Mouse (Mus musculus) embryonic facial prominence, embryonic 15.5 days (tissue): Measurements from ENCODE around the gene Eps8l2. TPM values are rescaled to one million over a fixed set of nuclear protein-coding genes. Genes with fewer than 3 reads are reported as not detected.

Experiments
- ATAC-seq: fragments of 200-750 bp; cut with Nextera tagmentation; 2 replicates; pipeline ENCODE4 v1.8.0; 2017; ENCODE audit warnings: low read depth, moderate TSS enrichment; ENCODE audit not compliant: insufficient number of reproducible peaks, low FRiP score, low TSS enrichment
- H3K27ac ChIP-seq: fragments of 300-500 bp; sonication (generic); replicated peaks from 2 replicates; pipeline ENCODE4 v1.5.1; 2015; ENCODE audit warnings: mild to moderate bottlenecking, inconsistent platforms
- H3K27me3 ChIP-seq: fragments of 300-500 bp; sonication (generic); 2 replicates; pipeline ENCODE4 v1.6.1; 2015; ENCODE audit warnings: inconsistent platforms
- H3K36me3 ChIP-seq: fragments of 300-500 bp; sonication (generic); 2 replicates; pipeline ENCODE4 v1.6.1; 2015; ENCODE audit warnings: mild to moderate bottlenecking, inconsistent platforms
- H3K4me1 ChIP-seq: fragments of 300-500 bp; sonication (generic); 2 replicates; pipeline ENCODE4 v1.6.1; 2015; ENCODE audit warnings: inconsistent platforms
- H3K4me2 ChIP-seq: fragments of 300-500 bp; sonication (generic); replicated peaks from 2 replicates; pipeline ENCODE4 v1.6.1; 2015; ENCODE audit warnings: mild to moderate bottlenecking, inconsistent platforms
- H3K4me3 ChIP-seq: fragments of 300-500 bp; sonication (generic); replicated peaks from 2 replicates; pipeline ENCODE4 v1.5.1; 2015; ENCODE audit warnings: mild to moderate bottlenecking, inconsistent platforms
- H3K9ac ChIP-seq: fragments of 300-500 bp; sonication (generic); 2 replicates; pipeline ENCODE4 v1.6.1; 2015; ENCODE audit warnings: inconsistent platforms
- H3K9me3 ChIP-seq: fragments of 300-500 bp; sonication (generic); replicated peaks from 2 replicates; pipeline ENCODE4 v1.6.1; 2016; ENCODE audit warnings: inconsistent platforms
- WGBS: fragments of 180-500 bp; shearing (Covaris S2); methylation state at CpG from one replicate; pipeline ENCODE4 v1.1.7; 2015; 5-methylcytosine and 5-hydroxymethylcytosine counted together
- polyA plus RNA-seq: library from polyadenylated mRNA; unstranded; fragments of >200 nt; fragmentation: Nextera tagmentation; extraction: Ambion mirVana; gene quantifications from 2 replicates; pipeline ENCODE4 v1.2.1, GENCODE M21; 2015

The Eps8l2 gene
- polyA plus RNA-seq, 1 experiment from 2014 or later = 40.5 TPM

DNA sequence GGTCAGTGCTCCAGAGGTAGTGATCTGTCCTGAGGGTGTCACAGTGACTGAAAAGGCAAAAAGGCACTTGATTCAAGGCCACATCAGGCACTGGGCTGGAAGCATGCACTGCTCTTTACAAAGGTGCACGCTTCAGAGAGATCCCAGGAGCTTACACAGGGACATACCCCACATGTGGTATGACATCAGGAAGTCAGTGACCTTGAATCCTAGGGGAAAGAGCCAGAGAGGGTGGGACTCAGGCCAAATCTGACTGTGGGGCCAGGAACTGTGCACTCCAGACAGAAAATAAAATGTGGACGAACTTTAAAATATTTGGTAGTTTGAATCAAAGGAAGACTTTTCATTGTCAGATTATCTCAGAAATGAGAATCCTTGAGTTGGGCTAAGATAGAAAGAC lies 24.3 kb upstream of the Eps8l2 start:
- ATAC-seq = no peak
- Histone ChIP-seq H3K4me3 (no peak overlapping the region), H3K9ac (no peak overlapping the region), H3K4me1 (no peaks in the 10 kb centered on the region), H3K27ac (no peak overlapping the region), H3K36me3 (peaks cover 95% of the 10 kb centered on the region), H3K27me3 (no peaks in the 10 kb centered on the region), H3K4me2 (no peak overlapping the region), H3K9me3 (no peaks in the 10 kb centered on the region)
- WGBS = 94% methylated on average over 2 of the region's 2 CpGs

DNA sequence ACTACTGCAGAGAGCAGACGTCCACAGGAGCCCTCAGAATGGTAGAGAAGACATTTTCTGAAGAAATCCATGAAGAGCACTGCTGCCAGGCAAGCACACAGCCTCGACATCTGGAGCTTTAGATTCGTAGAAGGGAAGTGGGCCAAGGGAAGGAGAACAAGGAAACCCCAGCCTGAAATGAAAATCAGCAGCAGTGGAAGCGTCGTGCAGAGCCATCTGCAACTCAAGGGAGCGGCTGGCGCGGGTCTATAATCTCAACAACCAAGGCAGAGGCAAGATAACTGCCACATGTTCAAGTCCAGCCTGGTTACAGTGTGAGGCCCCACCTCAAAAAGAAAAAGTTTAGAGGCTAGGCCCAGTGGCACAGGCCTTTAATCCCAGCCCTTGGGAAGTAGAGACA lies 23.6 kb upstream of the Eps8l2 start:
- no peak overlapping the region for H3K9ac ChIP-seq
- 86% methylated on average over 8 of the region's 8 CpGs for WGBS
- H3K9me3 ChIP-seq = no peaks in the 10 kb centered on the region
- H3K27me3 ChIP-seq = no peaks in the 10 kb centered on the region
- H3K4me2 ChIP-seq = no peak overlapping the region
- no peaks in the 10 kb centered on the region for H3K4me1 ChIP-seq
- no peak for ATAC-seq
- H3K4me3 ChIP-seq = no peak overlapping the region
- peaks cover 93% of the 10 kb centered on the region for H3K36me3 ChIP-seq
- H3K27ac ChIP-seq = no peak overlapping the region

DNA sequence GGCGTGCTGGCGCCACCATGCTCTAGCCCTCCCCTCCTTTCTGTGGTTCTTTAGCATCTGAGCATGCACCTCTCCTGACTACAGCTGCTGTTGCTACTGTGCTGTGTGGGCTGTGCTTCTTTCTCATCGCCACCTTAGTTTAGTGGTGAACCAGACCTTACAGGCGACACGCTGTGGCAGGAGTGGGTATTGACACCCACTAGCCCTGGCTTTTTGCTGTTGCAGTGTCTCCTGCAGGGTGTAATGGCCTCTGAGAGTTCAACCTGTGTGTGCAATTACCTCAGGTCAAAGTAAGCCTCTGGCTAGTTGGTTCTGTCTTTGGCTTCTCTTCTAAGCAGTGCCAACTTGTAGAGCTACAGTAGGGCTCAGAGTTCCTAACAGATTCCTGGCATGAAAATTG lies 22.7 kb upstream of the Eps8l2 start:
- Histone ChIP-seq H3K9ac (no peak overlapping the region), H3K27me3 (no peaks in the 10 kb centered on the region), H3K9me3 (no peaks in the 10 kb centered on the region), H3K4me2 (no peak overlapping the region), H3K4me3 (no peak overlapping the region), H3K27ac (no peak overlapping the region), H3K36me3 (peaks cover 93% of the 10 kb centered on the region), H3K4me1 (no peaks in the 10 kb centered on the region)
- 80% methylated on average over 5 of the region's 5 CpGs for WGBS
- ATAC-seq = no peak

DNA sequence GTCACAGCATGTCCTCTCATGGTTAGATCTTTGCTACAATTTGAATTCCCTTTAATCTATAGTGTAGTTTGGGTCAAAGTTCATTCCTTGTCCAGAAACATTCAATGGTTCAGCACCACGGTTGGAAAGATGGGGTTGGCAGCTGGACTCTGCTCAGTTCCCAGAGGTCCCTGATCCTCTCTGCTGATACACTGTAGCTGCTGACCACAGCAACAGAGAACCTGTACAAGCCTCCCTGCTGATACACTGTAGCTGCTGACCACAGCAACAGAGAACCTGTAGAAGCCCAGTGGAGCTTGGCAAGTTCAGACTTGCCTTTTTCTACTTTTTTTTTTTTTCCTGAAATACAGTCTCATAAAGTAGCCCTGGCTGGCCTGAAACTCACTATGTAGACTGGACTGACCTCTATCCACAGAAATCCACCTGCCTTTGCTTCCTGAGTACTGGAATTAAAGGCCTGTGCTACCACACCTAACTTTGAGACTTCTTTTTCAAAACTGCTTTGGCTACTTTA lies 21.0 kb upstream of the Eps8l2 start:
- H3K9me3 ChIP-seq = no peaks in the 10 kb centered on the region
- no peaks in the 10 kb centered on the region for H3K27me3 ChIP-seq
- no peak overlapping the region for H3K4me3 ChIP-seq
- no peak for ATAC-seq
- H3K9ac ChIP-seq = no peak overlapping the region
- H3K4me1 ChIP-seq = no peaks in the 10 kb centered on the region
- no peak overlapping the region for H3K4me2 ChIP-seq
- no peak overlapping the region for H3K27ac ChIP-seq
- H3K36me3 ChIP-seq = peaks cover 93% of the 10 kb centered on the region
- 81% methylated on average over 1 of the region's 1 CpGs for WGBS

DNA sequence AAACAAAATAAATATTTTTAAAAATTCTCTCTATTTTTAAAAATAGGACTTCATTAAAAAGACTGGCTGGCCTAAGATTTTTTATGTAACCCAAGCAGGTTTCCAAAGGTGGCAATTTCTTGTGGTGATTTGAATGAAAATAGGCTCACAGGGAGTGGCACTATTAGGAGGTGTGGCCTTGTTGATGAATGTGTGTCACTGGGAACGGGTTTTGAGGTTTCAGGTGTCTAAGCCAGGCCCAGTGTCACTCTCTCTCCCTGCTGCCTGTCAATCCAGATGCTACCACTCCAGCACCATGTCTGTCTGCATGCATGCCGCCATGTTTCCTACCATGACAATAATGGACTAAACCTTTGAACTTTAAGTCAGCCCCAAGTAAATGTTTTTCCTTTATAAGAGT lies 19.2 kb upstream of the Eps8l2 start:
- no peak for ATAC-seq
- H3K27ac ChIP-seq = no peak overlapping the region
- WGBS = 69% methylated on average over 2 of the region's 2 CpGs
- H3K9me3 ChIP-seq = no peaks in the 10 kb centered on the region
- no peak overlapping the region for H3K4me3 ChIP-seq
- no peak overlapping the region for H3K9ac ChIP-seq
- H3K27me3 ChIP-seq = no peaks in the 10 kb centered on the region
- no peaks in the 10 kb centered on the region for H3K4me1 ChIP-seq
- H3K36me3 ChIP-seq = peaks cover 93% of the 10 kb centered on the region
- no peak overlapping the region for H3K4me2 ChIP-seq

DNA sequence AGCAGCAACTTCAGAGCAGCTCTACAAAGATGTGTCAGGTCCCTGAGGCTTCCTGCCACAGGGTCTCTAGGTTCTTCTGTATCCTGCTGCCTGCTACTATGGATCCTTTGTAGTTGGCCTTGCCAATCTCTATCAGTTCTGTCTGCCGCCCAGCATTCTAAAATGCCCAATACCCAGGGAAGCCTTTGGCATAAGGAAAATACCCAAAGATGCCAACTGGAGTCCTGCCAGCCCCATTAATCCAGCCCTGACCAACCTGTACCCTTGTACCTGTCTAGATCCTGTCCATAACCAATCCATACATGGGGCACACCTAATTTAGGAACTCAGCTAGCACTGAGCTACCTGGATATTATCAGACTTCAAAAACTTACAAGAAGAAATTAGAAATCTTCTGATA lies 14.0 kb upstream of the Eps8l2 start:
- no peak overlapping the region for H3K9ac ChIP-seq
- H3K27me3 ChIP-seq = no peaks in the 10 kb centered on the region
- no peak overlapping the region for H3K4me2 ChIP-seq
- no peaks in the 10 kb centered on the region for H3K9me3 ChIP-seq
- peaks cover 29% of the 10 kb centered on the region for H3K4me1 ChIP-seq
- ATAC-seq = no peak
- 96% methylated on average over 1 of the region's 1 CpGs for WGBS
- H3K27ac ChIP-seq = no peak overlapping the region
- H3K36me3 ChIP-seq = peaks cover 45% of the 10 kb centered on the region
- no peak overlapping the region for H3K4me3 ChIP-seq

DNA sequence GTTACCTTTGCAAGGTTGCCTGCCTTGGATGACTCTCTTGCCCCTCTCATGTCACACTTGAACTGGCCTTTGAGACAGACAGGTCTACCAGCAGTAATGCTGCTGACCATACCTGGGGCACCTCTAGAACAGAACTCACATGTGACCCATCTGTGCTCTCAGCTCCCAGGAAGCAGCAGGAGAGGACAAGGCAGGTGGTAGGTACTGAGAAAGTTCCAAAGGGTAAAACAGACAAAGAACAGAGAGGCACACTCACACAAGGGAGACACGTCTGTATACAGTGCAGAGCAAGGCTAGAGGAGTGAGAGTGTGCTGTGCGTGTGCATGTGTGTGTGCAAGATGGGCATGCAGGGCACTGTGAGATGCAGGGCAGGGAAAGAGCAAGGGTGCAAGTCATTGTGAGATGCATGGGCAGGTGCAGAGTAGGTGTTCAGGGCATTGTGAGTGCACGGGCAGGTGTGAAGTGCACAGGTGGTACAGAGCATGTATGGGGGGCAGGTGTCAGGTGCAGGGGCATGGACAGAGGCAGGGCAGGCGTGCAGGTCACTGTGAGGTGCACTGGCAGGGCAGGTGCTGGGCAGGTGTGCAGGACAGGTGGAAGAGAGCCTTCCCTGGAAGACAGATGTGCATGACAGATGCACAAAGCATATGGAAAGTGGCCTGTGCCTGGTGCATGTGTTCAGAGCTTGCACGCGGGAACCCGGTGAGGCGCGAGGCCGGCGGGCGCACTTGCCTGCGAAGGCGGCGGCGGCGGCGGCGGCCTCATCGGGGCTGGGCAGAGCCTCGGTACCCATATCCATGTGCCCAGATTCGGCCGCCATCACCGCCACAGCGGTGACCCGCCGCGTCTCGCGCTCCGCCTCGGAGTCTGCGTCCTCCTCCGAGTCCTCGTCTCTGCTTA lies 11.9 kb upstream of the Eps8l2 start:
- Histone ChIP-seq H3K4me1 (peaks cover 29% of the 10 kb centered on the region), H3K27me3 (no peaks in the 10 kb centered on the region), H3K27ac (peak overlapping the region; percentile 99), H3K9me3 (no peaks in the 10 kb centered on the region), H3K4me3 (peak overlapping the region; percentile 65), H3K9ac (peak overlapping the region; percentile 87), H3K36me3 (peaks cover 25% of the 10 kb centered on the region), H3K4me2 (peak overlapping the region; percentile 87)
- WGBS = 4% methylated on average over 34 of the region's 35 CpGs
- ATAC-seq = peak; percentile 6; the same call in 1 of the 2 replicates

DNA sequence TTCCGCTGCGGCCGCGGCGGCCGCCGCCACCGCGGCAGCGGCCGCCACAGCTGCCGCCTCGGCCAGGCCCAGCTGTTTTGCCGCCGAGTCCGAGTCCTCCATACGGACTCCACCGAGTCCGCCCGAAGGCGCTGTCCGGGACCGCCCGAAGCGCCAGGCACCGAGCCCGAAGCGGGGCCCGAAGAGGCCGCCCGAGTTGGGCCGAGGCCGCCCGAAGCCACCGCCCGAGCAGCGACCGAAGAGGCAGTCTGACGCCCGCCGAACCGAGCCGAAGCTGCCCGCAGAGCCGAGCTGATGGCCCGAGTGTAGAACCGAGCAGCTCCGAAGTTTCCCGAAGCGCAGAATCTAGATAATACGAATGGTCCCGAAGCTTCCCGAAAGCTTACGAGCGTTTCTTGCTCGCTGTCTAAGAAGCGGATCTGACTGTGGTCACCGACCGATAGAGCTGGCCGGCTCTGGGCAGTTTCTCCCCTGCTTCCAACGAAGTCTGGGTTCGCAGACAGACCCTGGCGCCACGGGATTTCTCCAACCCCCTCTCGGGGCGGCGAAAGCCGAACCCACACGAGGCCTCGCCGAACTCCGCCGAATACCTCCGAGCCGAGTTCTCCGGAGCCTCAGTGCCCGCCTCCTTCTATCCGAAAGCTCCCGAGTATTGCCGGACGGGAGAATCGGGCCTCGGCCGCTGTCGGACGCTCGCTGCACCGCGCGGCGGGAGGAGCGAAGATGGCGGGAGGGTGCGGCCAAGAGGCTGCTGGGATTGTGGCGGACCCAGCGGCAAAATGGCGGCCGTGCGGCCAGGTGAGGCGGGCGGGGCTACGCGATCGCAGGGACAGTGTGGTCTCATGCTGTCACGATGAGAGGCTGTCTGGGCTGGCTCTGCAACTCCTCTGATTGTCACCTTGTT lies 11.0 kb upstream of the Eps8l2 start, which contains the start of the genes Deaf1 and Tmem80:
Gene Deaf1, minus strand, starts transcription at position 222 of the 904 bp plus-strand sequence.
Gene Tmem80, plus strand, starts transcription at position 271 of the 904 bp plus-strand sequence.
- peak within 1 kb of the TSS; percentile 87 for H3K4me2 ChIP-seq
- H3K4me3 ChIP-seq = peak within 1 kb of the TSS; percentile 65
- WGBS = under 1% methylated on average over 104 of the region's 105 CpGs
- H3K27ac ChIP-seq = peak within 1 kb of the TSS; percentile 99
- peaks cover 16% of the 10 kb centered on the region for H3K36me3 ChIP-seq
- peak within 1 kb of the TSS; percentile 87 for H3K9ac ChIP-seq
- no peaks in the 10 kb centered on the region for H3K27me3 ChIP-seq
- H3K4me1 ChIP-seq = peaks cover 29% of the 10 kb centered on the region
- peak; percentile 97 for ATAC-seq
- H3K9me3 ChIP-seq = no peaks in the 10 kb centered on the region

DNA sequence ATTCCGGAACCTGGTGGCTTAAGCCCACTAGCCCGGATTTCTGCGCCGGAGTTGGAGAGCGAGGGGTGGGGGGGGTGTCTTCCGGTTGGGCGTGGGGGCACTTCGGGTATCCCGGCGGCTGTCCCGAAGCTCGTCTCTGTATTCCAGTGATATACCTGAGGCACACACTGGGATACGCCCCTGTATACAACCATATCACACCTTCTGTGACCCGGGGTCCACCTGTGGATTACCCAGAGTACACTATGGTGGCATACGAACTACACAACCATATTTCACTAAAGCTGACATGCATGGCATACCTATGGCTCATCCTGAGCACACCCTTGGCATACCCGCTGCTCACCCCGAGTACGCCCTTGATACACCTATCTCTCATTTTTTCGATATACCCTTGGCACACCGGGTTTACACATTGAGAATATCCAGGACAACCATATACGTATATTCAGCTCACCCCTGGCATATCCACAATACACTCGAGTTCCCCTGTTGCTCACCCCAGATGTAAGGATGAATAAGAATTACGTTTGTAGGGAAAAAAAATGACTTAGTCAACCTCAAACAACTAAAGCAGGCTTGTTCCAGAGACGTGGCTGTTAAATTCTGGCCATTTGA lies 10.2 kb upstream of the Eps8l2 start:
- peaks cover 29% of the 10 kb centered on the region for H3K4me1 ChIP-seq
- H3K27me3 ChIP-seq = no peaks in the 10 kb centered on the region
- H3K4me3 ChIP-seq = peak overlapping the region; percentile 65
- H3K4me2 ChIP-seq = peak overlapping the region; percentile 87
- H3K9ac ChIP-seq = peak overlapping the region; percentile 87
- peak overlapping the region; percentile 99 for H3K27ac ChIP-seq
- H3K36me3 ChIP-seq = peaks cover 16% of the 10 kb centered on the region
- 12% methylated on average over 24 of the region's 24 CpGs for WGBS
- ATAC-seq = 0 out of 2 replicates have a peak, but pooled peaks have one; percentile 0
- no peaks in the 10 kb centered on the region for H3K9me3 ChIP-seq

DNA sequence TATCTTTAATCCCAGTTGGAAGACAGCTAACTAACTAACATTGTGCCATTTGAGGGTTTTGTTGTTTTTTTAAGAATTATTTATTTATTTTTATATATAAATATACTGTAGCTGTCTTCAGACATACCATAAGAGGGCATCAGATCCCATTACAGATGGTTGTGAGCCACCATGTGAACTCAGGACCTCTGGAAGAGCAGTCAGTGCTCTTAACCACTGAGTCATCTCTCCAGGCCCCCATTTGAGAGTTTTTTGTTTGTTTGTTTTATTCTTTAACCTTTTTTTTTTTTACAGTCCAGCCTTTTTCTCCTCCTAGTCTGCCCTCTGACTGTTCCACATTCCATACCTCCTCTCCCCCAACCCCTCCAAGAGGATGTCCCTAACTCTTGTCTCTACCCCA lies 8.0 kb upstream of the Eps8l2 start:
- H3K27ac ChIP-seq = no peak overlapping the region
- H3K4me2 ChIP-seq = no peak overlapping the region
- no peaks in the 10 kb centered on the region for H3K9me3 ChIP-seq
- H3K9ac ChIP-seq = no peak overlapping the region
- peaks cover 11% of the 10 kb centered on the region for H3K36me3 ChIP-seq
- H3K27me3 ChIP-seq = no peaks in the 10 kb centered on the region
- ATAC-seq = no peak
- no peak overlapping the region for H3K4me3 ChIP-seq
- peaks cover 23% of the 10 kb centered on the region for H3K4me1 ChIP-seq

DNA sequence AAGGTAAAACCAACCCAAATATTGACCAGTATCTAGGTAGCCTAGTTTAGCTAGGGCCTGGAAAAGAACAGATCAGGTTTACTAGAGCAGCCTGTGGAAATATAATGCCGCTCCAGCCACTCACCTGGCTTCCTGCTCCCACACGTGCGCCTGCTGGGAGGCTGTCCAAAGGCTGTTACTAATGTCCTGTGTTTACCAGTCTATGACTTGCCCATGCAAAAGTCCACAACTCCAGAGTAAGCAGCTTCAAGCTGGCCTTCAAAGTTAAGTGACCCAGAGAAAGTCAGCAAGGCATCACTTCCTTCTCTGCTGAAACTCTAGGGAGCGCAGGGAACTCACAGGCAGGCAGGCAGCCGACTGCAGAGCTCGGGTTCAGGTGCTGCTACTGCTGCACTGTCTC lies 6.7 kb upstream of the Eps8l2 start:
- WGBS = 79% methylated on average over 6 of the region's 6 CpGs
- no peak overlapping the region for H3K9ac ChIP-seq
- H3K4me1 ChIP-seq = peaks cover 10% of the 10 kb centered on the region
- H3K27ac ChIP-seq = no peak overlapping the region
- H3K27me3 ChIP-seq = no peaks in the 10 kb centered on the region
- H3K9me3 ChIP-seq = no peaks in the 10 kb centered on the region
- peaks cover 13% of the 10 kb centered on the region for H3K36me3 ChIP-seq
- no peak overlapping the region for H3K4me3 ChIP-seq
- ATAC-seq = no peak
- no peak overlapping the region for H3K4me2 ChIP-seq
